In genomic region chr8:91625686-91626558, GRCm38 (mm10) we compare ENCODE assay signal across 11 mouse cellular contexts.
DNase-seq lines count a peak whose midpoint lies in the region; ATAC-seq and TF ChIP-seq lines count a peak whose summit lies in the region.
"Had no signal": no experiment of that assay in that cellular context is flagged by ENCODE, and none has a peak within 500 bp of the region (broad histone marks: within the 10 kb centered on the region; RNA-seq: fewer than 3 reads in every experiment).

No protein-coding gene starts in this region.

- DNase-seq in heart, adult 8-10 months (ENCODE audit: low spot score) = no peak
- peak; percentile 31 to 40 for DNase-seq in right cerebral cortex, adult 2 months (ENCODE audit: low spot score in 2 of 2)
- no peak for DNase-seq in right cerebral cortex, postnatal 25 days
- DNase-seq in layer of hippocampus, adult 9-11 months = peak; percentile 52
- no peak for DNase-seq in embryo, embryonic 10.5 days (ENCODE audit: low spot score)
- no peak for DNase-seq in liver, postnatal 0 days
- no peak for DNase-seq in liver, embryonic 11.5 days (ENCODE audit: low spot score)
- DNase-seq: kidney, adult 8-10 months had no signal

- TF ChIP-seq CTCF in liver, postnatal 0 days (IDR thresholded peaks at IDR 0.05; ENCODE audit: low read depth) = no peak

- no peak for TF ChIP-seq EP300 in liver, postnatal 0 days (IDR thresholded peaks at IDR 0.05; ENCODE audit: low read depth)

- ATAC-seq in heart, embryonic 11.5 days (replicated peaks; ENCODE audit: insufficient number of reproducible peaks, low FRiP score, low TSS enrichment) = 0 out of 2 replicates have a peak, but pooled peaks have one; percentile 49
- ATAC-seq in liver, postnatal 0 days = no peak
- no peak for ATAC-seq in liver, embryonic 11.5 days (replicated peaks; ENCODE audit: low FRiP score)

- H3K4me2 ChIP-seq in heart, embryonic 11.5 days = peak overlapping the region; percentile 55
- no peak overlapping the region for H3K4me2 ChIP-seq in liver, postnatal 0 days (ENCODE audit: low read depth, low read length)
- H3K4me2 ChIP-seq in liver, embryonic 11.5 days = no peak overlapping the region
- H3K4me2 ChIP-seq: lung, embryonic 15.5 days had no signal

- whole genome bisulfite sequencing in heart, embryonic 11.5 days (ENCODE audit: insufficient replicate concordance) = 20% methylated on average over 18 of the region's 18 CpGs
- WGBS in liver, postnatal 0 days (ENCODE audit: insufficient replicate concordance) = 74% methylated on average over 18 of the region's 18 CpGs
- WGBS in liver, embryonic 11.5 days = 51% methylated on average over 18 of the region's 18 CpGs

- peaks cover 12% of the 10 kb centered on the region; the same call in 1 of the 2 replicates for H3K27me3 ChIP-seq in heart, embryonic 11.5 days (ENCODE audit: control insufficient read depth, insufficient read depth, low read length)
- no peaks in the 10 kb centered on the region for H3K27me3 ChIP-seq in liver, postnatal 0 days (ENCODE audit: insufficient read depth, low read length)
- no peaks in the 10 kb centered on the region for H3K27me3 ChIP-seq in liver, embryonic 11.5 days (replicated peaks; ENCODE audit: control insufficient read depth, insufficient read depth, low read length)

- peaks cover 18% of the 10 kb centered on the region for H3K4me1 ChIP-seq in heart, embryonic 11.5 days (ENCODE audit: control insufficient read depth, insufficient read depth, low read length)
- peaks cover 3% of the 10 kb centered on the region; the same call in 1 of the 2 replicates for H3K4me1 ChIP-seq in liver, postnatal 0 days (ENCODE audit: insufficient read depth)
- H3K4me1 ChIP-seq in liver, embryonic 11.5 days (replicated peaks; ENCODE audit: control insufficient read depth, insufficient read depth, low read length) = 0 out of 2 replicates have a peak, but pooled peaks cover 3% of the 10 kb centered on the region

- H3K4me3 ChIP-seq in heart, embryonic 11.5 days (ENCODE audit: low read depth, low read length) = peak overlapping the region; percentile 2; the same call in 1 of the 2 replicates
- H3K4me3 ChIP-seq in liver, postnatal 0 days (ENCODE audit: low read depth, low read length) = no peak overlapping the region
- no peak overlapping the region for H3K4me3 ChIP-seq in liver, embryonic 11.5 days (ENCODE audit: low read depth, low read length)
- H3K4me3 ChIP-seq: lung, embryonic 15.5 days; myocyte had no signal

- H3K9ac ChIP-seq in heart, embryonic 11.5 days (ENCODE audit: low read depth, low read length) = no peak overlapping the region
- H3K9ac ChIP-seq in liver, postnatal 0 days (replicated peaks) = no peak overlapping the region
- H3K9ac ChIP-seq in liver, embryonic 11.5 days (ENCODE audit: low read depth, low read length) = no peak overlapping the region
- H3K9ac ChIP-seq: lung, embryonic 15.5 days had no signal

- no peaks in the 10 kb centered on the region for H3K9me3 ChIP-seq in heart, embryonic 11.5 days (replicated peaks; ENCODE audit: control insufficient read depth, low read length)
- no peaks in the 10 kb centered on the region for H3K9me3 ChIP-seq in liver, postnatal 0 days (ENCODE audit: low read length)
- no peaks in the 10 kb centered on the region for H3K9me3 ChIP-seq in liver, embryonic 11.5 days (ENCODE audit: control insufficient read depth, low read length)
- H3K9me3 ChIP-seq: lung, embryonic 15.5 days had no signal

- no peak overlapping the region for H3K27ac ChIP-seq in heart, embryonic 11.5 days (ENCODE audit: low read depth, low read length)
- no peak overlapping the region for H3K27ac ChIP-seq in liver, postnatal 0 days (ENCODE audit: low read depth)
- H3K27ac ChIP-seq in liver, embryonic 11.5 days (ENCODE audit: low read depth, low read length) = no peak overlapping the region
- H3K27ac ChIP-seq: lung, embryonic 15.5 days had no signal

- H3K36me3 ChIP-seq in heart, embryonic 11.5 days (ENCODE audit: control insufficient read depth, insufficient read depth, low read length) = no peaks in the 10 kb centered on the region
- no peaks in the 10 kb centered on the region for H3K36me3 ChIP-seq in liver, postnatal 0 days (replicated peaks; ENCODE audit: insufficient read depth, low read length)
- H3K36me3 ChIP-seq in liver, embryonic 11.5 days (ENCODE audit: control insufficient read depth, insufficient read depth, low read length) = no peaks in the 10 kb centered on the region
- H3K36me3 ChIP-seq: lung, embryonic 15.5 days had no signal

Comparison
In these comparisons a context has a peak if more than half of its experiments do, and no peak if none do; other contexts are left out.
1. DNase-seq: peak in right cerebral cortex, adult 2 months (2 of 2) and layer of hippocampus, adult 9-11 months (single experiment); none in heart, adult 8-10 months (single experiment), right cerebral cortex, postnatal 25 days (single experiment), embryo, embryonic 10.5 days (single experiment), liver, postnatal 0 days (single experiment) and liver, embryonic 11.5 days (single experiment).